Mouse (Mus musculus): ENCODE data around the gene Eya3. TPM values are rescaled to one million over a fixed set of nuclear protein-coding genes. Genes with fewer than 3 reads are reported as not detected.

Gene Eya3
- total and polyA plus RNA-seq, 2 experiments from 2014 or later = 5.1 to 25.8 TPM

DNA sequence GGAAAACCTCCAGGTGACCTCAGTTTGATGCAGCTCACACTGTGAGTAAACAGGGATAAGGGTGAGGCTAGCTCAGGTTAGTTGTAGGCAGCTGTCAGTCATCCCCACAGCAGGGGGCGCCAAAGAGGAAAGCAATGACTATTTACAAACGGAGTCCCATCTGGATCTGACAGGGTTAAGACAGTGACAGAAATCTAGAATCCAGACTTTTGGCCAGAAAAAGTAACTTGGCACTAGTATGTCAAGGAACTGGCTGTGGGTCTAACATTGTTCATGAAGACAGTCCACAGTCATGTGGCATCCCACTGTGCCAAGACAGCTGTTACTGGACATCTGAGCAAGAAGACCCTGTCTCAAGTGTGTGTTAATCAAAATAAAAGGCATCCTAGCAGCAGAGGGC, 10.0 kb upstream of the Eya3 start:
- DNase-seq (ENCODE audit: low spot score) = peak; percentile 49

DNA sequence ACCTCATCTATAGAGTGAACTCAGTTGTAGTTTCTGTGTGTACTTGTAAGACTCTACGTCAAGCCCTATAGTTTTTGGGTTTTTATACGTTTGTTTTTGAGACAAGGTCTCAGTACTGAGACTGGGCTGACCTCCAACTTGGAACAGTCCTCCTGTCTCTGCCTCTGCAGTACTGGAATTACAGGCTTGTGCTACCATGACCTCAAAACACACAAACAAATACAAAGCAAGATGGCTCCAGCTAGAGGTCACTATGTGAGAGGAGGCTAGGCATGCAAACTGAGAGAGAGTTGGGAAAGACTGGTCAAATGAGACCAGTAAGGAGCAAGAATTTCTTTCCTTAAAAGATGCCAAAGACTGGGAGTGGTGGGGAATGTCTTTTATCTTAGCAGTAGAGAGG, 2.8 kb upstream of the Eya3 start:
- H3K4me1 ChIP-seq (ENCODE audit: insufficient read depth, low read length) = 0 out of 2 replicates have a peak, but pooled peaks cover 3% of the 10 kb centered on the region
- no peaks in the 10 kb centered on the region for H3K9me3 ChIP-seq (ENCODE audit: low read length)
- H3K4me2 ChIP-seq (ENCODE audit: low read depth, low read length, poor library complexity, severe bottlenecking) = no peak overlapping the region
- no peak for DNase-seq (ENCODE audit: low spot score)
- H3K4me3 ChIP-seq (ENCODE audit: low read depth, low read length) = no peak overlapping the region
- no peak for ATAC-seq (ENCODE audit: low FRiP score)
- no peak overlapping the region for H3K27ac ChIP-seq (ENCODE audit: low read depth, low read length)
- H3K9ac ChIP-seq (replicated peaks; ENCODE audit: low read length, poor library complexity, severe bottlenecking) = no peak overlapping the region
- TF ChIP-seq CTCF (IDR thresholded peaks at IDR 0.05) = no peak
- 91% methylated on average over 2 of the region's 2 CpGs for WGBS
- H3K36me3 ChIP-seq (ENCODE audit: insufficient read depth, low read length) = no peaks in the 10 kb centered on the region
- no peaks in the 10 kb centered on the region for H3K27me3 ChIP-seq (ENCODE audit: insufficient read depth, low read length)

More for the DNA sequence above, 10.0 kb upstream of the Eya3 start:
- WGBS = 11% methylated on average over 2 of the region's 2 CpGs
- Histone ChIP-seq H3K27me3 (ENCODE audit: insufficient read depth, low read length) (no peaks in the 10 kb centered on the region), H3K9ac (replicated peaks; ENCODE audit: low read length, poor library complexity, severe bottlenecking) (no peak overlapping the region), H3K4me3 (ENCODE audit: low read depth, low read length) (no peak overlapping the region), H3K9me3 (ENCODE audit: low read length) (no peaks in the 10 kb centered on the region), H3K36me3 (ENCODE audit: insufficient read depth, low read length) (no peaks in the 10 kb centered on the region), H3K4me2 (ENCODE audit: low read depth, low read length, poor library complexity, severe bottlenecking) (no peak overlapping the region), H3K4me1 (ENCODE audit: insufficient read depth, low read length) (no peaks in the 10 kb centered on the region), H3K27ac (ENCODE audit: low read depth, low read length) (no peak overlapping the region)
- peak; percentile 53 for TF ChIP-seq CTCF (IDR thresholded peaks at IDR 0.05)
- no peak for ATAC-seq (ENCODE audit: low FRiP score)

DNA sequence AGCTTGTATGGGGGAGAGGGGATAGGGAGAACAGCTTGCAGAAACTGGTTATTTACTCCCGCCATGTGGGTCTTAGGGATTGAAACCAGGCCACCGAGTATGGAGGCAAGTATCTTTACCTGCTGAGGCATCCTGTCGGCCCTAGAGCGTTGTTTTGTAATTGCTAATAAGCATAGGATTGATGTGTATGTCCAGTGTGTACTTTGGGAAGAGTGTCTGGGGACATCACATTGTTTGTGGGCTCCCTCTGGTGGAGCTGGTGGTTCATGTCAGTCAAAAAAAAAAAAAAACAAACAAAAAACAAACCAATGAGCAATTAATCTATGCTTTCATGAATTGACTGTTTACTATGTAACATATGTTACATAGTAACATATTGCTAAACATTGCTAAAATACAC, 2.2 kb upstream of the Eya3 start:
- Histone ChIP-seq H3K4me2 (ENCODE audit: low read depth, low read length, poor library complexity, severe bottlenecking) (no peak overlapping the region), H3K4me3 (ENCODE audit: low read depth, low read length) (no peak overlapping the region), H3K36me3 (ENCODE audit: insufficient read depth, low read length) (no peaks in the 10 kb centered on the region), H3K9me3 (ENCODE audit: low read length) (no peaks in the 10 kb centered on the region), H3K27ac (ENCODE audit: low read depth, low read length) (no peak overlapping the region), H3K9ac (replicated peaks; ENCODE audit: low read length, poor library complexity, severe bottlenecking) (no peak overlapping the region), H3K27me3 (ENCODE audit: insufficient read depth, low read length) (no peaks in the 10 kb centered on the region), H3K4me1 (ENCODE audit: insufficient read depth, low read length) (0 out of 2 replicates have a peak, but pooled peaks cover 3% of the 10 kb centered on the region)
- ATAC-seq (ENCODE audit: low FRiP score) (no peak), DNase-seq (ENCODE audit: low spot score) (peak; percentile 34)
- WGBS = 43% methylated on average over 4 of the region's 4 CpGs
- peak; percentile 72 for TF ChIP-seq CTCF (IDR thresholded peaks at IDR 0.05)

- Histone ChIP-seq H3K9me3 (ENCODE audit: low read length) (no peaks in the 10 kb centered on the region), H3K4me2 (ENCODE audit: low read depth, low read length, poor library complexity, severe bottlenecking) (peak overlapping the region; percentile 95), H3K27ac (ENCODE audit: low read depth, low read length) (peak overlapping the region; percentile 76), H3K4me3 (ENCODE audit: low read depth, low read length) (peak overlapping the region; percentile 95), H3K9ac (replicated peaks; ENCODE audit: low read length, poor library complexity, severe bottlenecking) (peak overlapping the region; percentile 79), H3K27me3 (ENCODE audit: insufficient read depth, low read length) (no peaks in the 10 kb centered on the region), H3K4me1 (ENCODE audit: insufficient read depth, low read length) (0 out of 2 replicates have a peak, but pooled peaks cover 3% of the 10 kb centered on the region), H3K36me3 (ENCODE audit: insufficient read depth, low read length) (0 out of 2 replicates have a peak, but pooled peaks cover 4% of the 10 kb centered on the region)
- WGBS = under 1% methylated on average over 35 of the region's 35 CpGs
- peak; percentile 69; the same call in 1 of the 2 replicates for ATAC-seq (ENCODE audit: low FRiP score)
- DNase-seq (ENCODE audit: low spot score) = peak; percentile 16
- no peak for TF ChIP-seq CTCF (IDR thresholded peaks at IDR 0.05)
Observed at GRCm38 (mm10) chr4:132639191-132639713, 465 bp downstream of the Eya3 start.

- H3K27me3 ChIP-seq (ENCODE audit: insufficient read depth, low read length) = no peaks in the 10 kb centered on the region
- ATAC-seq (ENCODE audit: low FRiP score) = no peak
- no peak overlapping the region for H3K9ac ChIP-seq (replicated peaks; ENCODE audit: low read length, poor library complexity, severe bottlenecking)
- H3K27ac ChIP-seq (ENCODE audit: low read depth, low read length) = no peak overlapping the region
- no peak for TF ChIP-seq CTCF (IDR thresholded peaks at IDR 0.05)
- H3K4me3 ChIP-seq (ENCODE audit: low read depth, low read length) = no peak overlapping the region
- no peaks in the 10 kb centered on the region for H3K4me1 ChIP-seq (ENCODE audit: insufficient read depth, low read length)
- WGBS = 79% methylated on average over 7 of the region's 7 CpGs
- no peak overlapping the region for H3K4me2 ChIP-seq (ENCODE audit: low read depth, low read length, poor library complexity, severe bottlenecking)
- H3K36me3 ChIP-seq (ENCODE audit: insufficient read depth, low read length) = no peaks in the 10 kb centered on the region
- no peak for DNase-seq (ENCODE audit: low spot score)
- H3K9me3 ChIP-seq (ENCODE audit: low read length) = no peaks in the 10 kb centered on the region
Observed at GRCm38 (mm10) chr4:132647439-132647838, 8.7 kb downstream of the Eya3 start.

DNA sequence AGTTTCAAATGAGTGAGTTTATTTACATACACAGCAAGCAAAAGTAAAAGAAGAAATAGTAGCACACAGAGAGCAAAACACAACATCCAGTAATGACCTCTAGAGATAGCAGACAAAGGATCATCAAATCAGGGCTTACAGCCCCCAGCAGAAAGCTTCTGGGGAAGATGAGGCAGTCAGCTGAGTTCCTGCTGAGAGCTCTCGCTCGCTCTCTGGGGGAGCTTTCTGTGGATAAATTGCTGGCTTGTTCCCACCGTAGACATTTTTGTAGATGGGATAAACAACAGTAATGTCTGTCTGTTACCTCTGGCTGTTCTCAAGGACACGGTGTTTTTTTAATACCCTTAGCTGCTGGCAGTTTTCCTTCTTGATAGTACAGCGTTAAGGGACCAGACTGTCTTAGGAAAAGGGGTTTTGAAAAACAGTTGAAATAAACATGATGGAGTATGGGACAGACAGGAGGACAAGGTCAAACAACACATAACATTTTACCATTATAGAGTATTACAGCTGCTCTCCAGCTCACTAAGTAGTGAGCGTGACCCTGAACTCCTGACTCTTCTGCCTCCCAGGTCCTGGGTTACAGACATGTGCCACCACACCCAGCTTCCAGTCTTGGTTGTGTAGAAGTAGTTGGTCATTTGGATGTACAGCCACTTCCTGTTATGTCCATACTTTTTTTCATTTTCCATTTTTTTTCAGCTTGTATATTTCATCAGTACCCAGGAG, 10.6 kb downstream of the Eya3 start:
- no peak overlapping the region for H3K4me3 ChIP-seq (ENCODE audit: low read depth, low read length)
- no peak for TF ChIP-seq CTCF (IDR thresholded peaks at IDR 0.05)
- no peak overlapping the region for H3K9ac ChIP-seq (replicated peaks; ENCODE audit: low read length, poor library complexity, severe bottlenecking)
- H3K27ac ChIP-seq (ENCODE audit: low read depth, low read length) = no peak overlapping the region
- H3K4me2 ChIP-seq (ENCODE audit: low read depth, low read length, poor library complexity, severe bottlenecking) = no peak overlapping the region
- H3K27me3 ChIP-seq (ENCODE audit: insufficient read depth, low read length) = no peaks in the 10 kb centered on the region
- H3K36me3 ChIP-seq (ENCODE audit: insufficient read depth, low read length) = no peaks in the 10 kb centered on the region
- no peaks in the 10 kb centered on the region for H3K9me3 ChIP-seq (ENCODE audit: low read length)
- H3K4me1 ChIP-seq (ENCODE audit: insufficient read depth, low read length) = no peaks in the 10 kb centered on the region
- DNase-seq (ENCODE audit: low spot score) = no peak
- 64% methylated on average over 6 of the region's 6 CpGs for WGBS
- no peak for ATAC-seq (ENCODE audit: low FRiP score)
